7 mouse cellular contexts compared by ENCODE assay signal in the genomic region with DNA sequence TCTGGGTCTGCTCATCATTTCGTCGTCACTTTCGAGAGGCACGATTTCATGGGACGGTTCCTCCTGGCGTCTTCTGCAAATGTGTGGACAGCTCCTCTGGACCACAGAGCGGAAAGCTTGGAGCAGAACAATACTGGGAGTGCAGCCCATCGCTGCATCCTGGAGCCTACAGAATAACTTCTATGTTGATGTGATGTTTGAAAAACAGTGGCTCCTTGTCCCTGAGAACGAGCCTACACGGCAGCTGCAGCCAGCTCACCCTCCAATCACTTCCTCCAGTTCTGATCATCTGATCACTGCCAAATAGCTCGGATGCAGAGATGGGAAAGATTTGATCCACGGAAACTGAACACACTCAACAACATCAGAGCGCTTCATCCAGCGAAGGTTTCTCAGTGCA. TPM values are rescaled to one million over a fixed set of nuclear protein-coding genes. Genes with fewer than 3 reads are reported as not detected.
DNase-seq lines count a peak whose midpoint lies in the region; ATAC-seq and TF ChIP-seq lines count a peak whose summit lies in the region.

No protein-coding gene starts in this region.

- no peaks in the 10 kb centered on the region for H3K27me3 ChIP-seq in liver, postnatal 0 days (ENCODE audit: insufficient read depth, low read length)
- H3K27me3 ChIP-seq in heart, adult 2 months (ENCODE audit: control insufficient read depth, insufficient read depth, low read length) = no peaks in the 10 kb centered on the region
- no peaks in the 10 kb centered on the region for H3K27me3 ChIP-seq in kidney, postnatal 0 days (ENCODE audit: insufficient read depth, low read length)

- H3K4me1 ChIP-seq in liver, postnatal 0 days (ENCODE audit: insufficient read depth) = no peaks in the 10 kb centered on the region
- no peaks in the 10 kb centered on the region; the same call in 1 of the 2 replicates for H3K4me1 ChIP-seq in heart, adult 2 months (ENCODE audit: control insufficient read depth, insufficient read depth, low read length)
- H3K4me1 ChIP-seq in kidney, postnatal 0 days (replicated peaks; ENCODE audit: insufficient read depth, low read length) = no peaks in the 10 kb centered on the region

- 0 out of 2 replicates have a peak overlapping the region, but pooled peaks have one; percentile 16 for H3K4me2 ChIP-seq in liver, postnatal 0 days (ENCODE audit: low read depth, low read length)
- H3K4me2 ChIP-seq in kidney, postnatal 0 days (ENCODE audit: low read length) = peak overlapping the region; percentile 34; the same call in 1 of the 2 replicates

- ATAC-seq in liver, postnatal 0 days = no peak
- ATAC-seq in kidney, postnatal 0 days (replicated peaks; ENCODE audit: low FRiP score, low read depth) = no peak

- no peaks in the 10 kb centered on the region for H3K79me2 ChIP-seq in heart, adult 2 months (replicated peaks; ENCODE audit: control insufficient read depth, insufficient read depth, low read length)

- H3K9me3 ChIP-seq in liver, postnatal 0 days (ENCODE audit: low read length) = no peaks in the 10 kb centered on the region
- H3K9me3 ChIP-seq in kidney, postnatal 0 days (replicated peaks; ENCODE audit: low read length) = no peaks in the 10 kb centered on the region

- H3K9ac ChIP-seq in liver, postnatal 0 days (replicated peaks) = no peak overlapping the region
- H3K9ac ChIP-seq in heart, adult 2 months (ENCODE audit: low read depth, low read length) = no peak overlapping the region
- no peak overlapping the region for H3K9ac ChIP-seq in kidney, postnatal 0 days (ENCODE audit: low read depth, low read length)

- no peak for DNase-seq in liver, postnatal 0 days
- DNase-seq in liver = no peak
- peak; percentile 35 to 42 for DNase-seq in heart, adult 2 months
- DNase-seq in kidney, postnatal 0 days (ENCODE audit: low spot score) = peak; percentile 19
- peak; percentile 8 for DNase-seq in right cerebral cortex, postnatal 25 days
- DNase-seq in c-Kit-positive CD71-positive TER-119-positive erythroid progenitor cells, embryonic 14.5 days (ENCODE audit: low spot score) = no peak
- DNase-seq in retina, postnatal 1 day = no peak

- TF ChIP-seq POLR2A in heart, adult 2 months (IDR thresholded peaks at IDR 0.05; ENCODE audit: insufficient read depth, low read depth, low read length) = 0 out of 2 replicates have a peak, but pooled peaks have one; percentile 13

- 83% methylated on average over 14 of the region's 14 CpGs for WGBS in liver, postnatal 0 days (ENCODE audit: insufficient replicate concordance)
- WGBS in heart, adult 2 months = 25% methylated on average over 14 of the region's 14 CpGs
- 59% methylated on average over 14 of the region's 14 CpGs for WGBS in kidney, postnatal 0 days

- H3K4me3 ChIP-seq in liver, postnatal 0 days (ENCODE audit: low read depth, low read length) = no peak overlapping the region
- H3K4me3 ChIP-seq in heart, adult 2 months = peak overlapping the region; percentile 29
- H3K4me3 ChIP-seq in kidney, postnatal 0 days (replicated peaks; ENCODE audit: low read depth, low read length) = no peak overlapping the region

- TF ChIP-seq EP300 in liver, postnatal 0 days (IDR thresholded peaks at IDR 0.05; ENCODE audit: low read depth) = no peak
- TF ChIP-seq EP300 in heart, adult 2 months (IDR thresholded peaks at IDR 0.05; ENCODE audit: insufficient read depth, low read depth, low read length) = no peak

- intact Hi-C loops in heart, adult 2 months (cut with DNase I) = no loop called here

- H3K27ac ChIP-seq in liver, postnatal 0 days (ENCODE audit: low read depth) = no peak overlapping the region
- H3K27ac ChIP-seq in heart, adult 2 months = peak overlapping the region; percentile 60
- peak overlapping the region; percentile 5; the same call in 1 of the 2 replicates for H3K27ac ChIP-seq in kidney, postnatal 0 days

- TF ChIP-seq CTCF in liver, postnatal 0 days (IDR thresholded peaks at IDR 0.05; ENCODE audit: low read depth) = no peak
- TF ChIP-seq CTCF in heart, adult 2 months (IDR thresholded peaks at IDR 0.05) = no peak
- no peak for TF ChIP-seq CTCF in kidney, postnatal 0 days (IDR thresholded peaks at IDR 0.05; ENCODE audit: low read depth)

- no peaks in the 10 kb centered on the region for H3K36me3 ChIP-seq in liver, postnatal 0 days (replicated peaks; ENCODE audit: insufficient read depth, low read length)
- no peaks in the 10 kb centered on the region for H3K36me3 ChIP-seq in heart, adult 2 months (ENCODE audit: control insufficient read depth, insufficient read depth, low read length)
- H3K36me3 ChIP-seq in kidney, postnatal 0 days (ENCODE audit: insufficient read depth, low read length) = no peaks in the 10 kb centered on the region

RNA-seq across cellular contexts. Expression of gene Dock10, which starts 49.0 kb away (rescaled TPM):
- polyA plus RNA-seq in liver, postnatal 0 days (2015; fragmentation: Nextera tagmentation; extraction: Ambion mirVana) = 2.5 and 3.3 TPM in 2 replicates
- total RNA-seq in heart, adult 2 months (2021) = 1 to 10 TPM; 3.8 to 4.3 TPM
- polyA plus RNA-seq in heart, adult 2 months (2012; rRNA removed) = 2.6 and 3.4 TPM in 2 replicates
- 2.4 and 2.6 TPM in 2 replicates for polyA plus RNA-seq in kidney, postnatal 0 days (2015; fragmentation: Nextera tagmentation; extraction: Ambion mirVana)

Comparison
In these comparisons a context has a peak if more than half of its experiments do, and no peak if none do; other contexts are left out.
1. DNase-seq: peak in heart, adult 2 months (2 of 2), kidney, postnatal 0 days (single experiment) and right cerebral cortex, postnatal 25 days (single experiment); none in liver, postnatal 0 days (single experiment), liver (single experiment), c-Kit-positive CD71-positive TER-119-positive erythroid progenitor cells, embryonic 14.5 days (single experiment) and retina, postnatal 1 day (single experiment).